Mouse (Mus musculus): ENCODE measurements around the gene Arhgap15. TPM values are rescaled to one million over a fixed set of nuclear protein-coding genes. Genes with fewer than 3 reads are reported as not detected.

The Arhgap15 gene
- polyA plus RNA-seq, 1 experiment from 2014 or later = 1.9 TPM

GRCm38 (mm10) chr2:44017405-44018026, 268.9 kb downstream of the Arhgap15 start:
- Histone ChIP-seq H3K4me2 (ENCODE audit: low read length) (no peak overlapping the region), H3K27me3 (ENCODE audit: control insufficient read depth, insufficient read depth, low read length) (no peaks in the 10 kb centered on the region), H3K4me1 (ENCODE audit: control insufficient read depth, insufficient read depth, low read length) (0 out of 2 replicates have a peak, but pooled peaks cover 6% of the 10 kb centered on the region), H3K27ac (replicated peaks; ENCODE audit: low read depth, low read length) (no peak overlapping the region), H3K4me3 (replicated peaks; ENCODE audit: low read depth, low read length) (no peak overlapping the region), H3K9ac (replicated peaks; ENCODE audit: low read length) (no peak overlapping the region), H3K36me3 (ENCODE audit: control insufficient read depth, insufficient read depth, low read length) (no peaks in the 10 kb centered on the region), H3K9me3 (ENCODE audit: control insufficient read depth, low read length) (no peaks in the 10 kb centered on the region)
- DNase-seq (peak; percentile 52), ATAC-seq (ENCODE audit: low FRiP score, low TSS enrichment) (peak; percentile 75)
- 50% methylated on average over 14 of the region's 14 CpGs for WGBS

GRCm38 (mm10) chr2:44018033-44018432, 269.4 kb downstream of the Arhgap15 start:
- ATAC-seq (ENCODE audit: low FRiP score, low TSS enrichment) = no peak
- DNase-seq = peak; percentile 9
- 0 out of 2 replicates have a peak, but pooled peaks cover 6% of the 10 kb centered on the region for H3K4me1 ChIP-seq (ENCODE audit: control insufficient read depth, insufficient read depth, low read length)
- H3K4me2 ChIP-seq (ENCODE audit: low read length) = no peak overlapping the region
- no peaks in the 10 kb centered on the region for H3K27me3 ChIP-seq (ENCODE audit: control insufficient read depth, insufficient read depth, low read length)
- no peaks in the 10 kb centered on the region for H3K36me3 ChIP-seq (ENCODE audit: control insufficient read depth, insufficient read depth, low read length)
- no peak overlapping the region for H3K9ac ChIP-seq (replicated peaks; ENCODE audit: low read length)
- no peak overlapping the region for H3K4me3 ChIP-seq (replicated peaks; ENCODE audit: low read depth, low read length)
- no peaks in the 10 kb centered on the region for H3K9me3 ChIP-seq (ENCODE audit: control insufficient read depth, low read length)
- 80% methylated on average over 10 of the region's 10 CpGs for WGBS
- H3K27ac ChIP-seq (replicated peaks; ENCODE audit: low read depth, low read length) = no peak overlapping the region

GRCm38 (mm10) chr2:44024704-44025103, 276.1 kb downstream of the Arhgap15 start:
- ATAC-seq (ENCODE audit: low FRiP score, low TSS enrichment) = no peak
- no peak overlapping the region for H3K4me3 ChIP-seq (replicated peaks; ENCODE audit: low read depth, low read length)
- H3K4me2 ChIP-seq (ENCODE audit: low read length) = no peak overlapping the region
- DNase-seq = no peak
- no peaks in the 10 kb centered on the region for H3K36me3 ChIP-seq (ENCODE audit: control insufficient read depth, insufficient read depth, low read length)
- no peak overlapping the region for H3K27ac ChIP-seq (replicated peaks; ENCODE audit: low read depth, low read length)
- no peaks in the 10 kb centered on the region for H3K27me3 ChIP-seq (ENCODE audit: control insufficient read depth, insufficient read depth, low read length)
- no peaks in the 10 kb centered on the region for H3K4me1 ChIP-seq (ENCODE audit: control insufficient read depth, insufficient read depth, low read length)
- no peak overlapping the region for H3K9ac ChIP-seq (replicated peaks; ENCODE audit: low read length)
- 73% methylated on average over 1 of the region's 1 CpGs for WGBS
- H3K9me3 ChIP-seq (ENCODE audit: control insufficient read depth, low read length) = no peaks in the 10 kb centered on the region

- H3K27ac ChIP-seq (replicated peaks; ENCODE audit: low read depth, low read length) = no peak overlapping the region
- no peaks in the 10 kb centered on the region for H3K4me1 ChIP-seq (ENCODE audit: control insufficient read depth, insufficient read depth, low read length)
- H3K4me2 ChIP-seq (ENCODE audit: low read length) = no peak overlapping the region
- ATAC-seq (ENCODE audit: low FRiP score, low TSS enrichment) = no peak
- no peak overlapping the region for H3K4me3 ChIP-seq (replicated peaks; ENCODE audit: low read depth, low read length)
- H3K36me3 ChIP-seq (ENCODE audit: control insufficient read depth, insufficient read depth, low read length) = no peaks in the 10 kb centered on the region
- H3K9ac ChIP-seq (replicated peaks; ENCODE audit: low read length) = no peak overlapping the region
- 89% methylated on average over 8 of the region's 8 CpGs for WGBS
- DNase-seq = no peak
- no peaks in the 10 kb centered on the region for H3K27me3 ChIP-seq (ENCODE audit: control insufficient read depth, insufficient read depth, low read length)
- H3K9me3 ChIP-seq (ENCODE audit: control insufficient read depth, low read length) = no peaks in the 10 kb centered on the region
Measured at GRCm38 (mm10) chr2:44029035-44029715, 280.6 kb downstream of the Arhgap15 start.

- Histone ChIP-seq H3K4me2 (ENCODE audit: low read length) (no peak overlapping the region), H3K9me3 (ENCODE audit: control insufficient read depth, low read length) (no peaks in the 10 kb centered on the region), H3K36me3 (ENCODE audit: control insufficient read depth, insufficient read depth, low read length) (no peaks in the 10 kb centered on the region), H3K27ac (replicated peaks; ENCODE audit: low read depth, low read length) (no peak overlapping the region), H3K4me3 (replicated peaks; ENCODE audit: low read depth, low read length) (no peak overlapping the region), H3K9ac (replicated peaks; ENCODE audit: low read length) (no peak overlapping the region), H3K27me3 (ENCODE audit: control insufficient read depth, insufficient read depth, low read length) (no peaks in the 10 kb centered on the region), H3K4me1 (ENCODE audit: control insufficient read depth, insufficient read depth, low read length) (no peaks in the 10 kb centered on the region)
- DNase-seq (no peak), ATAC-seq (ENCODE audit: low FRiP score, low TSS enrichment) (no peak)
- WGBS = 94% methylated on average over 10 of the region's 10 CpGs
Measured at GRCm38 (mm10) chr2:44029865-44030264, 281.2 kb downstream of the Arhgap15 start.

GRCm38 (mm10) chr2:44039522-44040203, 291.0 kb downstream of the Arhgap15 start:
- DNase-seq (no peak), ATAC-seq (ENCODE audit: low FRiP score, low TSS enrichment) (no peak)
- H3K27ac ChIP-seq (replicated peaks; ENCODE audit: low read depth, low read length) = no peak overlapping the region
- H3K9me3 ChIP-seq (ENCODE audit: control insufficient read depth, low read length) = no peaks in the 10 kb centered on the region
- H3K4me3 ChIP-seq (replicated peaks; ENCODE audit: low read depth, low read length) = no peak overlapping the region
- H3K9ac ChIP-seq (replicated peaks; ENCODE audit: low read length) = no peak overlapping the region
- no peaks in the 10 kb centered on the region for H3K4me1 ChIP-seq (ENCODE audit: control insufficient read depth, insufficient read depth, low read length)
- 83% methylated on average over 3 of the region's 3 CpGs for WGBS
- no peaks in the 10 kb centered on the region for H3K27me3 ChIP-seq (ENCODE audit: control insufficient read depth, insufficient read depth, low read length)
- H3K36me3 ChIP-seq (ENCODE audit: control insufficient read depth, insufficient read depth, low read length) = no peaks in the 10 kb centered on the region
- H3K4me2 ChIP-seq (ENCODE audit: low read length) = no peak overlapping the region

GRCm38 (mm10) chr2:44044088-44044487, 295.5 kb downstream of the Arhgap15 start:
- no peak for DNase-seq
- H3K27ac ChIP-seq (replicated peaks; ENCODE audit: low read depth, low read length) = no peak overlapping the region
- H3K9me3 ChIP-seq (ENCODE audit: control insufficient read depth, low read length) = no peaks in the 10 kb centered on the region
- H3K4me2 ChIP-seq (ENCODE audit: low read length) = no peak overlapping the region
- no peak for ATAC-seq (ENCODE audit: low FRiP score, low TSS enrichment)
- H3K9ac ChIP-seq (replicated peaks; ENCODE audit: low read length) = no peak overlapping the region
- no peaks in the 10 kb centered on the region for H3K36me3 ChIP-seq (ENCODE audit: control insufficient read depth, insufficient read depth, low read length)
- H3K27me3 ChIP-seq (ENCODE audit: control insufficient read depth, insufficient read depth, low read length) = no peaks in the 10 kb centered on the region
- 77% methylated on average over 2 of the region's 2 CpGs for WGBS
- H3K4me1 ChIP-seq (ENCODE audit: control insufficient read depth, insufficient read depth, low read length) = no peaks in the 10 kb centered on the region
- H3K4me3 ChIP-seq (replicated peaks; ENCODE audit: low read depth, low read length) = no peak overlapping the region

- Histone ChIP-seq H3K4me1 (ENCODE audit: control insufficient read depth, insufficient read depth, low read length) (no peaks in the 10 kb centered on the region), H3K27me3 (ENCODE audit: control insufficient read depth, insufficient read depth, low read length) (no peaks in the 10 kb centered on the region), H3K36me3 (ENCODE audit: control insufficient read depth, insufficient read depth, low read length) (no peaks in the 10 kb centered on the region), H3K9me3 (ENCODE audit: control insufficient read depth, low read length) (no peaks in the 10 kb centered on the region), H3K4me2 (ENCODE audit: low read length) (no peak overlapping the region), H3K4me3 (replicated peaks; ENCODE audit: low read depth, low read length) (no peak overlapping the region), H3K27ac (replicated peaks; ENCODE audit: low read depth, low read length) (no peak overlapping the region), H3K9ac (replicated peaks; ENCODE audit: low read length) (no peak overlapping the region)
- DNase-seq (no peak), ATAC-seq (ENCODE audit: low FRiP score, low TSS enrichment) (no peak)
- WGBS = 95% methylated on average over 1 of the region's 1 CpGs
Measured at GRCm38 (mm10) chr2:44044634-44045033, 296.0 kb downstream of the Arhgap15 start.

Data from midbrain, embryonic 14.5 days (tissue).